Mouse (Mus musculus) midbrain, embryonic 13.5 days (tissue): Measurements from ENCODE around the gene Pard3b. TPM values are rescaled to one million over a fixed set of nuclear protein-coding genes. Genes with fewer than 3 reads are reported as not detected.

Experiments
- ATAC-seq: fragments of 200-750 bp; cut with Nextera tagmentation; 2 replicates; pipeline ENCODE4 v1.8.0; 2017; ENCODE audit warnings: mild to moderate bottlenecking, moderate TSS enrichment, moderate library complexity
- H3K27ac ChIP-seq: fragments of 300-500 bp; sonication (generic); 2 replicates; pipeline ENCODE4 v1.5.1; 2015; ENCODE audit warnings: inconsistent platforms, mild to moderate bottlenecking, moderate library complexity
- H3K27me3 ChIP-seq: fragments of 300-500 bp; sonication (generic); 2 replicates; pipeline ENCODE4 v1.6.1; 2015; ENCODE audit warnings: mild to moderate bottlenecking, inconsistent platforms
- H3K36me3 ChIP-seq: fragments of 300-500 bp; sonication (generic); 2 replicates; pipeline ENCODE4 v1.6.1; 2015; ENCODE audit warnings: mild to moderate bottlenecking, inconsistent platforms
- H3K4me1 ChIP-seq: fragments of 300-500 bp; sonication (generic); replicated peaks from 2 replicates; pipeline ENCODE4 v1.6.1; 2015; ENCODE audit warnings: inconsistent platforms
- H3K4me2 ChIP-seq: fragments of 300-500 bp; sonication (generic); replicated peaks from 2 replicates; pipeline ENCODE4 v1.6.1; 2015; ENCODE audit warnings: moderate library complexity, mild to moderate bottlenecking, inconsistent platforms
- H3K4me3 ChIP-seq: fragments of 300-500 bp; sonication (generic); replicated peaks from 2 replicates; pipeline ENCODE4 v1.5.1; 2015; ENCODE audit warnings: mild to moderate bottlenecking, inconsistent platforms
- H3K9ac ChIP-seq: fragments of 300-500 bp; sonication (generic); replicated peaks from 2 replicates; pipeline ENCODE4 v1.6.1; 2015; ENCODE audit warnings: mild to moderate bottlenecking, inconsistent platforms
- H3K9me3 ChIP-seq: fragments of 300-500 bp; sonication (generic); 2 replicates; pipeline ENCODE4 v1.6.1; 2016; ENCODE audit warnings: mild to moderate bottlenecking, inconsistent platforms
- WGBS: fragments of 180-500 bp; shearing (Covaris S2); methylation state at CpG from one replicate; pipeline ENCODE4 v1.1.7; 2015; 5-methylcytosine and 5-hydroxymethylcytosine counted together
- polyA plus RNA-seq: library from polyadenylated mRNA; unstranded; fragments of >200 nt; fragmentation: Nextera tagmentation; extraction: Ambion mirVana; gene quantifications from 2 replicates; pipeline ENCODE4 v1.2.1, GENCODE M21; 2015

The Pard3b gene
- polyA plus RNA-seq, 1 experiment from 2014 or later = 9.4 TPM

GRCm38 (mm10) chr1:62327743-62328142 lies 689.1 kb downstream of the Pard3b start:
- ATAC-seq = no peak
- 86% methylated on average over 5 of the region's 5 CpGs for WGBS

GRCm38 (mm10) chr1:62328808-62329207 lies 690.2 kb downstream of the Pard3b start:
- ATAC-seq = no peak
- Histone ChIP-seq H3K9me3 (no peaks in the 10 kb centered on the region), H3K4me1 (peaks cover 5% of the 10 kb centered on the region; the same call in 1 of the 2 replicates), H3K9ac (no peak overlapping the region), H3K27me3 (no peaks in the 10 kb centered on the region), H3K4me3 (no peak overlapping the region), H3K36me3 (no peaks in the 10 kb centered on the region), H3K27ac (no peak overlapping the region), H3K4me2 (no peak overlapping the region)
- WGBS = 81% methylated on average over 3 of the region's 3 CpGs

More at GRCm38 (mm10) chr1:62327743-62328142, 689.1 kb downstream of the Pard3b start:
- Histone ChIP-seq H3K27me3 (no peaks in the 10 kb centered on the region), H3K4me2 (no peak overlapping the region), H3K4me3 (no peak overlapping the region), H3K9ac (no peak overlapping the region), H3K4me1 (peaks cover 5% of the 10 kb centered on the region; the same call in 1 of the 2 replicates), H3K27ac (no peak overlapping the region), H3K36me3 (no peaks in the 10 kb centered on the region), H3K9me3 (no peaks in the 10 kb centered on the region)

- Histone ChIP-seq H3K4me1 (no peaks in the 10 kb centered on the region; the same call in 1 of the 2 replicates), H3K36me3 (no peaks in the 10 kb centered on the region), H3K9ac (no peak overlapping the region), H3K27me3 (no peaks in the 10 kb centered on the region), H3K4me3 (no peak overlapping the region), H3K9me3 (no peaks in the 10 kb centered on the region), H3K4me2 (no peak overlapping the region), H3K27ac (0 out of 2 replicates have a peak overlapping the region, but pooled peaks have one; percentile 41)
- WGBS = 41% methylated on average over 2 of the region's 2 CpGs
- ATAC-seq = no peak
These were observed 694.4 kb downstream of the Pard3b start for GRCm38 (mm10) chr1:62333016-62333415.

- no peak for ATAC-seq
- Histone ChIP-seq H3K4me1 (no peaks in the 10 kb centered on the region; the same call in 1 of the 2 replicates), H3K36me3 (no peaks in the 10 kb centered on the region), H3K27me3 (no peaks in the 10 kb centered on the region), H3K27ac (no peak overlapping the region), H3K4me3 (no peak overlapping the region), H3K4me2 (no peak overlapping the region), H3K9me3 (no peaks in the 10 kb centered on the region), H3K9ac (no peak overlapping the region)
- WGBS = 61% methylated on average over 5 of the region's 5 CpGs
These were observed 695.6 kb downstream of the Pard3b start for GRCm38 (mm10) chr1:62334196-62334595.

- H3K36me3 ChIP-seq = no peaks in the 10 kb centered on the region
- H3K4me1 ChIP-seq = no peaks in the 10 kb centered on the region
- WGBS = 88% methylated on average over 1 of the region's 1 CpGs
- H3K4me3 ChIP-seq = no peak overlapping the region
- no peaks in the 10 kb centered on the region for H3K27me3 ChIP-seq
- no peak overlapping the region for H3K27ac ChIP-seq
- no peak overlapping the region for H3K9ac ChIP-seq
- no peaks in the 10 kb centered on the region for H3K9me3 ChIP-seq
- ATAC-seq = no peak
- no peak overlapping the region for H3K4me2 ChIP-seq
These were observed 701.6 kb downstream of the Pard3b start for GRCm38 (mm10) chr1:62340261-62340660.

- WGBS = 46% methylated on average over 4 of the region's 4 CpGs
- no peak overlapping the region for H3K4me2 ChIP-seq
- ATAC-seq = no peak
- H3K27me3 ChIP-seq = no peaks in the 10 kb centered on the region
- H3K9ac ChIP-seq = no peak overlapping the region
- no peaks in the 10 kb centered on the region for H3K4me1 ChIP-seq
- no peaks in the 10 kb centered on the region for H3K9me3 ChIP-seq
- no peak overlapping the region for H3K27ac ChIP-seq
- no peak overlapping the region for H3K4me3 ChIP-seq
- no peaks in the 10 kb centered on the region for H3K36me3 ChIP-seq
These were observed 705.7 kb downstream of the Pard3b start for GRCm38 (mm10) chr1:62344286-62344685.

- Histone ChIP-seq H3K9ac (no peak overlapping the region), H3K27me3 (no peaks in the 10 kb centered on the region), H3K27ac (no peak overlapping the region), H3K9me3 (no peaks in the 10 kb centered on the region), H3K4me2 (no peak overlapping the region), H3K4me3 (no peak overlapping the region), H3K36me3 (no peaks in the 10 kb centered on the region), H3K4me1 (no peaks in the 10 kb centered on the region)
- no peak for ATAC-seq
- 81% methylated on average over 4 of the region's 4 CpGs for WGBS
These were observed 709.7 kb downstream of the Pard3b start for GRCm38 (mm10) chr1:62348371-62348770.

- Histone ChIP-seq H3K36me3 (no peaks in the 10 kb centered on the region), H3K9me3 (no peaks in the 10 kb centered on the region), H3K27me3 (no peaks in the 10 kb centered on the region), H3K9ac (no peak overlapping the region), H3K4me2 (no peak overlapping the region), H3K27ac (no peak overlapping the region), H3K4me3 (no peak overlapping the region), H3K4me1 (peaks cover 7% of the 10 kb centered on the region)
- WGBS = 26% methylated on average over 4 of the region's 4 CpGs
- ATAC-seq = peak; percentile 67; the same call in 1 of the 2 replicates
These were observed 716.9 kb downstream of the Pard3b start for GRCm38 (mm10) chr1:62355496-62355895.

- Histone ChIP-seq H3K9ac (no peak overlapping the region), H3K4me2 (no peak overlapping the region), H3K4me3 (no peak overlapping the region), H3K27ac (no peak overlapping the region), H3K4me1 (no peaks in the 10 kb centered on the region), H3K9me3 (no peaks in the 10 kb centered on the region), H3K36me3 (no peaks in the 10 kb centered on the region), H3K27me3 (no peaks in the 10 kb centered on the region)
- no peak for ATAC-seq
- 90% methylated on average over 7 of the region's 7 CpGs for WGBS
These were observed 735.9 kb downstream of the Pard3b start for GRCm38 (mm10) chr1:62374427-62375050.

GRCm38 (mm10) chr1:62378335-62378734 lies 739.7 kb downstream of the Pard3b start:
- H3K9me3 ChIP-seq = no peaks in the 10 kb centered on the region
- H3K4me2 ChIP-seq = no peak overlapping the region
- no peak overlapping the region for H3K9ac ChIP-seq
- WGBS = 88% methylated on average over 4 of the region's 4 CpGs
- H3K27ac ChIP-seq = no peak overlapping the region
- H3K27me3 ChIP-seq = no peaks in the 10 kb centered on the region
- ATAC-seq = no peak
- H3K4me3 ChIP-seq = no peak overlapping the region
- no peaks in the 10 kb centered on the region; the same call in 1 of the 2 replicates for H3K4me1 ChIP-seq
- H3K36me3 ChIP-seq = no peaks in the 10 kb centered on the region

- 57% methylated on average over 14 of the region's 14 CpGs for WGBS
- no peaks in the 10 kb centered on the region; the same call in 1 of the 2 replicates for H3K4me1 ChIP-seq
- no peaks in the 10 kb centered on the region for H3K27me3 ChIP-seq
- ATAC-seq = no peak
- no peak overlapping the region for H3K27ac ChIP-seq
- no peak overlapping the region for H3K9ac ChIP-seq
- no peak overlapping the region for H3K4me2 ChIP-seq
- H3K4me3 ChIP-seq = no peak overlapping the region
- no peaks in the 10 kb centered on the region for H3K9me3 ChIP-seq
- H3K36me3 ChIP-seq = no peaks in the 10 kb centered on the region
These were observed 744.3 kb downstream of the Pard3b start for GRCm38 (mm10) chr1:62382807-62383514.

GRCm38 (mm10) chr1:62384241-62384640 lies 745.6 kb downstream of the Pard3b start:
- no peaks in the 10 kb centered on the region; the same call in 1 of the 2 replicates for H3K4me1 ChIP-seq
- no peaks in the 10 kb centered on the region for H3K9me3 ChIP-seq
- no peaks in the 10 kb centered on the region for H3K27me3 ChIP-seq
- no peak overlapping the region for H3K4me2 ChIP-seq
- H3K4me3 ChIP-seq = no peak overlapping the region
- H3K36me3 ChIP-seq = no peaks in the 10 kb centered on the region
- no peak for ATAC-seq
- no peak overlapping the region for H3K27ac ChIP-seq
- 87% methylated on average over 1 of the region's 1 CpGs for WGBS
- H3K9ac ChIP-seq = no peak overlapping the region
